In genomic region chr2:120066224-120066623, GRCm38 (mm10) we compare ENCODE assay signal across 19 mouse cellular contexts. TPM values are rescaled to one million over a fixed set of nuclear protein-coding genes. Genes with fewer than 3 reads are reported as not detected.
DNase-seq lines count a peak whose midpoint lies in the region; ATAC-seq and TF ChIP-seq lines count a peak whose summit lies in the region.
"Had no signal": no experiment of that assay in that cellular context is flagged by ENCODE, and none has a peak within 500 bp of the region (broad histone marks: within the 10 kb centered on the region; RNA-seq: fewer than 3 reads in every experiment).

No protein-coding gene starts in this region.

- H3K27ac ChIP-seq in heart, embryonic 16.5 days (ENCODE audit: low read length), result no peak overlapping the region
- no peak overlapping the region for H3K27ac ChIP-seq in testis, adult 2 months (ENCODE audit: control insufficient read depth, insufficient read depth, low read depth, low read length)
- no peak overlapping the region for H3K27ac ChIP-seq in cerebellum, adult 2 months (ENCODE audit: insufficient read depth, low read length)
- H3K27ac ChIP-seq: embryonic facial prominence, embryonic 10.5 days; hindbrain, embryonic 12.5 days; left cerebral cortex, adult 2 months; limb, embryonic 12.5 days; liver, embryonic 12.5 days; lung, embryonic 15.5 days; midbrain, embryonic 10.5 days had no signal

- DNase-seq in heart, postnatal 25 days (ENCODE audit: low spot score), result no peak
- no peak for DNase-seq in testis, postnatal 10 days (ENCODE audit: low spot score)
- peak; percentile 53 for DNase-seq in lung, postnatal 14 days
- DNase-seq in cerebellum, adult 2 months, result no peak
- no peak for DNase-seq in right cerebral cortex, postnatal 4 days
- DNase-seq: B cell, adult 2 months; cerebellum, adult 11 months; cerebellum, postnatal 36 days; retina, postnatal 1 day; thymus, postnatal 36 days had no signal

- no peak overlapping the region for H3K9ac ChIP-seq in heart, embryonic 16.5 days (ENCODE audit: low read length)
- H3K9ac ChIP-seq: hindbrain, embryonic 12.5 days; limb, embryonic 12.5 days; liver, embryonic 12.5 days; lung, embryonic 15.5 days had no signal

- TF ChIP-seq CTCF in testis, adult 2 months (IDR thresholded peaks at IDR 0.05; ENCODE audit: control insufficient read depth, insufficient read depth, insufficient replicate concordance, low read depth, low read length), result no peak
- no peak for TF ChIP-seq CTCF in cerebellum, adult 2 months (IDR thresholded peaks at IDR 0.05; ENCODE audit: borderline replicate concordance, insufficient read depth, low read depth, low read length)

- no peak for TF ChIP-seq POLR2A in testis, adult 2 months (IDR thresholded peaks at IDR 0.05; ENCODE audit: control insufficient read depth, low read depth, low read length)
- no peak for TF ChIP-seq POLR2A in cerebellum, adult 2 months (IDR thresholded peaks at IDR 0.05; ENCODE audit: borderline replicate concordance, insufficient read depth, low read length)

- peak; percentile 28; the same call in 1 of the 2 replicates for ATAC-seq in heart, embryonic 16.5 days (replicated peaks; ENCODE audit: extremely low read depth, insufficient read depth, low FRiP score)
- ATAC-seq: liver, embryonic 12.5 days had no signal

- no peaks in the 10 kb centered on the region for H3K36me3 ChIP-seq in heart, embryonic 16.5 days (ENCODE audit: control insufficient read depth, insufficient read depth)
- H3K36me3 ChIP-seq in testis, adult 2 months (ENCODE audit: control insufficient read depth, insufficient read depth, low read length), result no peaks in the 10 kb centered on the region
- H3K36me3 ChIP-seq: embryonic facial prominence, embryonic 10.5 days; hindbrain, embryonic 12.5 days; limb, embryonic 12.5 days; liver, embryonic 12.5 days; lung, embryonic 15.5 days; midbrain, embryonic 10.5 days had no signal

- no peak overlapping the region for H3K4me3 ChIP-seq in heart, embryonic 16.5 days (ENCODE audit: low read length)
- peak overlapping the region; percentile 83 for H3K4me3 ChIP-seq in testis, adult 2 months (ENCODE audit: control insufficient read depth, low read depth, low read length)
- H3K4me3 ChIP-seq in cerebellum, adult 2 months (replicated peaks; ENCODE audit: insufficient read depth, low read depth, low read length), result no peak overlapping the region
- H3K4me3 ChIP-seq: embryonic facial prominence, embryonic 10.5 days; hindbrain, embryonic 12.5 days; left cerebral cortex, adult 2 months; limb, embryonic 12.5 days; liver, embryonic 12.5 days; lung, embryonic 15.5 days; midbrain, embryonic 10.5 days had no signal

- H3K27me3 ChIP-seq in heart, embryonic 16.5 days (ENCODE audit: control insufficient read depth, insufficient read depth, low read length), result no peaks in the 10 kb centered on the region
- no peaks in the 10 kb centered on the region for H3K27me3 ChIP-seq in testis, adult 2 months (ENCODE audit: control insufficient read depth, insufficient read depth, low read length)
- H3K27me3 ChIP-seq in cerebellum, adult 2 months (ENCODE audit: control insufficient read depth, insufficient read depth, low read length), result no peaks in the 10 kb centered on the region
- H3K27me3 ChIP-seq: hindbrain, embryonic 12.5 days; lung, embryonic 15.5 days had no signal

- H3K9me3 ChIP-seq in heart, embryonic 16.5 days (replicated peaks; ENCODE audit: control insufficient read depth, low read length), result no peaks in the 10 kb centered on the region
- H3K9me3 ChIP-seq: embryonic facial prominence, embryonic 10.5 days; hindbrain, embryonic 12.5 days; limb, embryonic 12.5 days; liver, embryonic 12.5 days; lung, embryonic 15.5 days; midbrain, embryonic 10.5 days had no signal

- no peaks in the 10 kb centered on the region for H3K4me1 ChIP-seq in heart, embryonic 16.5 days (ENCODE audit: control insufficient read depth, insufficient read depth, low read length)
- H3K4me1 ChIP-seq in testis, adult 2 months (ENCODE audit: control insufficient read depth, insufficient read depth, low read length), result no peaks in the 10 kb centered on the region
- 0 out of 2 replicates have a peak, but pooled peaks cover 5% of the 10 kb centered on the region for H3K4me1 ChIP-seq in cerebellum, adult 2 months (ENCODE audit: control insufficient read depth, insufficient read depth, low read length)
- H3K4me1 ChIP-seq: liver, embryonic 12.5 days had no signal

- WGBS in heart, embryonic 16.5 days, result 55% methylated on average over 3 of the region's 3 CpGs
- 42% methylated on average over 3 of the region's 3 CpGs for WGBS in cerebellum, adult 2 months

- intact Hi-C loops in heart, postnatal 25 days (cut with DNase I), result no loop called here

- no peak overlapping the region for H3K4me2 ChIP-seq in heart, embryonic 16.5 days (ENCODE audit: low read depth, low read length)
- H3K4me2 ChIP-seq: hindbrain, embryonic 12.5 days; limb, embryonic 12.5 days; liver, embryonic 12.5 days; lung, embryonic 15.5 days had no signal

RNA-seq across cellular contexts. Expression of gene Pla2g4b, which starts 33.0 kb away (rescaled TPM):
- polyA plus RNA-seq in heart, embryonic 16.5 days (2015; fragmentation: Nextera tagmentation; extraction: Ambion mirVana), result 1.8 and 2.3 TPM in 2 replicates
- 1 to 10 TPM; 1.7 to 2.8 TPM for total RNA-seq in heart, postnatal 25 days (2021)
- 2.7 and 4.1 TPM in 2 replicates for polyA plus RNA-seq in testis, adult 2 months (2012; rRNA removed)
- polyA plus RNA-seq in cerebellum, adult 2 months (2012; rRNA removed), result 12.9 and 16.9 TPM in 2 replicates

RNA-seq across cellular contexts. Expression of gene Gm28042, which starts 38.9 kb away (rescaled TPM):
- 2.0 and 2.2 TPM in 2 replicates for polyA plus RNA-seq in heart, embryonic 16.5 days (2015; fragmentation: Nextera tagmentation; extraction: Ambion mirVana)
- under 1 TPM; 0.81 TPM for total RNA-seq in heart, postnatal 25 days (2021)
- 3.1 and 3.7 TPM in 2 replicates for polyA plus RNA-seq in testis, adult 2 months (2012; rRNA removed)
- 9.0 and 10.8 TPM in 2 replicates for polyA plus RNA-seq in cerebellum, adult 2 months (2012; rRNA removed)

RNA-seq across cellular contexts. Expression of gene Jmjd7, which starts 38.9 kb away (rescaled TPM):
- polyA plus RNA-seq in heart, embryonic 16.5 days (2015; fragmentation: Nextera tagmentation; extraction: Ambion mirVana), result 16.7 and 17.3 TPM in 2 replicates
- total RNA-seq in heart, postnatal 25 days (2021), result 1 to 10 TPM; 7.1 to 9.1 TPM
- 6.4 and 7.3 TPM in 2 replicates for polyA plus RNA-seq in testis, adult 2 months (2012; rRNA removed)
- 11.2 and 11.9 TPM in 2 replicates for polyA plus RNA-seq in cerebellum, adult 2 months (2012; rRNA removed)
